Mouse (Mus musculus) ovary, postnatal 14 days (tissue): Measurements from ENCODE around the gene Ncan.
A peak's percentile ranks its signal among the peaks of the same experiment; 100 is the strongest.

Experiments used
- DNase-seq: peaks from one replicate; pipeline ENCODE4 v3.0.0; 2022; ENCODE audit warnings: low spot score

Ncan gene

DNA sequence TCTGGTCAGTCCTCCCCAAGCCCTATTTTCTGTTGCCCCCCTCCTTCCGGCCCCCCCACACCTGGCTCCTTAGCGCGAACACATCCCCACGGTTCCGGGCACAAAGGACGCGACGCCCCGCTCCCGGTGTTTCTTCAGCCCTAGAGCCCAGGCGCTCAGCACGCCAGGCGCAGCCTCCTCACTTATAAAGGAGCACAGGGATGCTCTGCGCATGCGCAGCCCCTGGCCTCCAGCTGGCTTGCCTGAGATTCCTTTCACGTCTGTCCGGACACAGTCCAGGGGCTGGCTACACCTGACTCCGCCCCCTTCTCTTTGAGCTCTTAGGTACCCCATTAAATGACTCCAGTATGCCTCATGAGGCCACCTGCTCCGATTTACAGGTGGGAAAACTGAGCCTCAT lies at the start of gene Ncan:
Gene Ncan (minus strand): TSS at position 207 of the 400 bp plus-strand sequence.
- DNase-seq = peak; percentile 19

DNA sequence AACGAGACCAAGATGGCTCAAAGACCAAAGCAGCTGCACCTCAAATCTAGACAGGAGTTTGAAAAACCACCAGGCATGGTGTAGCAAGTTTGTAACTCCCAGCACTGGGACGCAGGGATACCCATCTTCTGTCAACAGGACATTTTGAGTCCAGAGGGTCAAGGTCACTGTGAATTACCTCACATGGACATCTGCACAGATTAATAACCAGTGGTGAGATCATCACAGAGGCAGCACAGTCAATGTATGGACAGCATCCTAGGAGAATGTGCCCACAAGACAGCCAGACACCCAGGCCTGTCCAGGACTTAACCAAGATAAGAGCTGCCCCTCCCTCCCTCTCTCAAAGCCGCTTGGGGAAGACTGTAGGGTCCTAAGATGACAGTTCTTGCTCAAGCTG lies 49.4 kb upstream of the Ncan start:
- no peak for DNase-seq

DNA sequence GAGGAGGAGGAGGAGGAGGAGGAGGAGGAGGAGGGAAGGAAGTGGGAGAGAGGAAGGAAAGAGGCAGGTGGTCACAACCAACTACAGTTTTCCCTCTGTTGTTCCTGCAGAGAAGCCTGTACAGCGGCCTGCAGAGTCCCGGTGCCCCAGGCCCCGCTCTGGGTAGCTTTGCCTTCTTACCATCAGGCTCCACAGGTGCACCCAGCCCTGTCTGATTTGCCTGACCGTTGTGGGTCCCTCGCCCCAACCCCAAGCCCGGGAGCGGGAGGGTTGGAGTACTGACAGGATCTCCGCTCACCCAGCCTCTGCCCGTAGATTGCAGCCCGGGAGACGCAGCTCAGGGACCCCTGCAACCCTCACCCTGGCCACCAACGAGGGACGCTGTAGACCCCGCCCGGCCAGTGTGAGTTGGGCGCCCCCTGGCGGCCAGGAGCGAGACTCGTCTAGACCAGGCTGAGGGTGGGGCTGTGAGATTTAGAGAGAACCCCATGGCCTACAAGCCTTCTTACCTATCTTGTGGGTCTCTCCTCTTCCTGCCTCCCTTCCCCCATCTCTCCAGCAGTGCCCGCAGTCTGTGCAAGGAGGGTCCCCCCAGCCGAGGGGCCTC lies 45.9 kb upstream of the Ncan start:
- DNase-seq = peak; percentile 74

DNA sequence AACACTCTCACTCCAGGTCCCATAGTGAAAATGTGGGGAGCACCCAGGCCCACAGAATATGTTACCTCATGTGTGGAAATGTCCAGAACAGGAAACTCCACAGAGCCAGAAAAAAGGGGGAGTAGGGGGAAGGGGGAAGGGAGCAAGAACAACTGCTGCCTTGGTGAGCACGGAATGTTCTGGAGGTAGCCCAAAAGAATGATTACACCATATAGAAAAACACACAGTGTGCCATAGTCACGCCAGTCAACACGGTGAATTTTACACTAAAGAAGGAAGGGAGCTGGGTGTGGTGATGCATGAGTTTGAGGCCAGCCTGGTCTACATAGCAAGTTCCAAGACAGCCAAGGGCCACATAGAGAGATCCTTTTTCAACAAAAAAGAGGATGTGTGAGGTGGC lies 42.6 kb upstream of the Ncan start:
- no peak for DNase-seq

DNA sequence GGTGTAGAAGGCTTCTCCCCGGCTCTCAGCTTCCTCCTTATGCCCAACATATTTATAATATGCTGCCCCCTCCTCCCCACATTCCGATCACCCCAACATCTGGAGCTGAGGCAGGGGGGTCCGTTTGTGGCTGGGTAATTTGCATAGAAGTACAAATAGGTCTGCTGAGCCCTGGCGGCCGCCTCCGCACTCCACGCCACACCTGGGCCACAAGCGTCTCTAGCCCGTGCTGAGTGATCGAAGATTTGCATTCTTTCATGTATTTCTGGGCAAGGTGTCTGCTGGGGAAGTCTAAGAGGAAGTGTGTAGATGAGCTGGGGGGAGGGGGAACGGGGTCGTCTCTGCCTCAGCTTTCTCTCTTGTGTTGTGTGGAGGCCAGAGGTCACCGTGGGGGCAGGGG lies 39.3 kb upstream of the Ncan start:
- no peak for DNase-seq

DNA sequence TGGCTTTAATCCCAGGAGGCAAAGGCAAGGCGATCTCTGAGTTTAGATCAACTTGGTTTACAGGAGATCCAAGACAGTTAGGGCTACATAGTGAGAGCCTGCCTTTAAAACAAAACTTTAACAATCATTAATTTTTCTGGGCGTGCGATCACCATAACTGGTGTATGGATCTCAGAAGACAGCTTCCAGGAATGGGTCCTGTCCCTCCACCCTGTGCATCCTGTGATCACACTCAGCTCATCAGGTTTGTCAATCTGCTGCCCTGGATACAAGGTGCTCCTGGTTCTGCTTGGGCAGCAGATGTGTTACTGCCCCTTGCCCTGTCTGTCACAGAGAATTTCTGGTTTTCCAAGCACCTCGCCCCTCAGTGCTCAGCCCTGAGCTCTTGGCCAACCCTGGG lies 38.5 kb upstream of the Ncan start:
- no peak for DNase-seq

DNA sequence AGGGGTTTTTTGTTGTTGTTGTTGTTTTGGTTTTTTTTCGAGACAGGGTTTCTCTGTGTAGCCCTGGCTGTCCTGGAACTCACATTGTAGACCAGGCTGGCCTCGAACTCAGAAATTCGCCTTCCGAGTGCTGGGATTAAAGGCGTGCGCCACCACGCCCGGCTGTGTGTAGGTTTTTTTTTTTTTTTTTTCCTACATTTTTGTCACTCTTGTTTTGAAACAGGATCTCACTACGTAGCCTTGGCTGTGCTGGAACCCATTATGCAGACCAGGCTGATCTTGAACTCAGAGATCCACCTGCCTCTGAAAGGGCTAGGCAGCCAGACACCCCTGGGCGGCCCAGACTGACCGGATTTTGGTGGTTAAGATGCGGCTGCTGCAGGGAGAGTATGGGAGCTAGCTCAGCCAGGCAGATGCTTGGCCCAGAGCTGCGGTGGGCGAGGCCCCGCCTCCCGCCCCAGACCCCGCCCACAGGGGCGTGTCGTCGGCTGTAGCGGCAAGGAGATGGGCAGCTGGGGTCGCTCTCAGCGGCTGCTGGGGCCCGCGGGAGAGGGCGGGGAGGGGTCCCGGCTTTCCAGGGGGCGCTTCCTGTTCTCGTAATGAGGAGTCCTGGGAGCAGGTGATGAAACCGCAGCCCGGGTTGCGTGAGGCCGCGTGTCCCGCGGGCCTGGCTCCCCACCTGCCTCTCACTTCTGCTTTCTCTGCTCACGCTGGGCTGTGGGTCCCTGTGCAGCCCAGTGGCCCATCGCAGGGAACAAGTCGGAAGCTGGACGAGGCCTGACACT lies 37.6 kb upstream of the Ncan start:
- peak; percentile 59 for DNase-seq

DNA sequence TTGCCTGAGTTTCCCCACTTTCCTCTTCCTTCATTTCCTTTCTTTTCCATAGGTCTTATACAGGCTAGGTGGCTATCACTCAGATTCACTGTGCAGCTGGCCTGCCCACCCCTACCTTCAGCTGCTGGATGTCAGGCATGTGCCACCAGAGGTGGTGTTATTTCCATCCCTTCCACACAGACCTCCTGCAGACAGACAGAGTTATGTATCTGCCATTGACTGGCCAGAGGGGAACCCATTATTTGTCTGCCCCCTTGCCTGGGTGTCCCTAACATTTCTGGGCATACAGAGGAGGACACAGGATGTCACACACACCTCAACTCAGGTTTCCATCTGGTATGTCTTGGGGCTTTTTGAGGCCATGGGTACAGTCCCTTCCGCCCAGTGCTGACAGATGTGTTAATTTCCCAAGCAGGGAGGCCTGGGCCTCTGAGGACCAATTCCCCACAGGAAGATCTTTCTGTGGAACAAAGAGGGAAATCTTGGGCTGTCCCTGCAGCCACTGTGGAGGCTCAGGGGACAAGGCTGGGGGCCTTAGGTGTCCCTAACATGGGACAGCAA lies 36.6 kb upstream of the Ncan start:
- DNase-seq = no peak

DNA sequence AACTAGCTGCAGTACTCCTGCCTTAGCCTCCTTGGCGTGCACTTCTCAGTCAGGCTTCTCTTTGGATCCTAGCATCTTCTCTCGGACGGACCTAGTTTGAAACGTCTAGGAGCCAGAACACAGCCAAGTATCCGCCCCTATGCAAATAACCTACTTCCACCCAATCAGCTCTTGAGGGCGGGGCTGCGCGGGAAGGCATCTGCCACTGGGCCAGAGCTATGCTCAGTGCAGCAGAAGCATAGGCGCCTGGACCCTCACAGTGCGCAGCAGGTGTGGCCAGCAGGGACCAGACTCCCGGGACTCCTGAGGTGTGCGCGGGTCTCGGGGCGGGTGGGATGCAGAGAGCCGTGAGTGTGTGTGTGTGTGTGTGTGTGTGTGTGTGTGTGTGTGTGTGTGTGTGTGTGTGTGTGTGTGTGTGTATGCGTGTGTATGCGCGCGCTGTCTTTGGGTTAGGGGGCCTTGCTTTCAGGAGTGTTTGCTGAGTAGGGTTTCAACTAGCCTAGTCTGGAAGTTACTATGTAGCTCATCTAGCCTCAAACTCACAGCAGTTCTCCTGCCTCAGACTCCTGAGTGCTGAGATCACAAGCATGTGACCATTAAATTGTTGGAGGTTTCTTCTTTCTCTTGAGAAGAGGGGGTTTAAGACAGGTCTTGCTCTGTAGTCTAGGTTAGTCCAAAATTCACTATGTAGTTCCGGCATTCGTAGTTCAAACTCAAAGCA lies 32.0 kb upstream of the Ncan start:
- DNase-seq = peak; percentile 56

DNA sequence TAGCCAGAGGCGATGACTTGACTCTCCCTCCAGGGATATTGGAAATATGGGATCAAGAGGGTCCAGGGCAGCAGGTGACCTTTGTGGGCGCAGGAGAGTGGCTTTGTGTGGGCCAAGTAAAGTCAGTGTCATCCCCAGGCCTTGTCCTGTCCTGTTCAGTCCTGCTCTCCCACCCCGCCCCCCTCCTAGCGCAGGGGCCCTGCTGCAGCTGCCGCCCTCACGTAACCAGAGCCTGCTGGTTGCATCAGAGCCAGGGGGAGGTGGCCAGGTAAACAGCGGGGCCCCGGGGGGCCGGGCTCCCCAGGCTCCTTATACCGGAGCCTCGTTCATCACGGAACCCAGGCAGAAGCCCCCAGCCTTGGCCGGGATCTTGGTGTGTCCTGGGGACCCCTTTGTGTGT lies 29.5 kb upstream of the Ncan start:
- DNase-seq = no peak

DNA sequence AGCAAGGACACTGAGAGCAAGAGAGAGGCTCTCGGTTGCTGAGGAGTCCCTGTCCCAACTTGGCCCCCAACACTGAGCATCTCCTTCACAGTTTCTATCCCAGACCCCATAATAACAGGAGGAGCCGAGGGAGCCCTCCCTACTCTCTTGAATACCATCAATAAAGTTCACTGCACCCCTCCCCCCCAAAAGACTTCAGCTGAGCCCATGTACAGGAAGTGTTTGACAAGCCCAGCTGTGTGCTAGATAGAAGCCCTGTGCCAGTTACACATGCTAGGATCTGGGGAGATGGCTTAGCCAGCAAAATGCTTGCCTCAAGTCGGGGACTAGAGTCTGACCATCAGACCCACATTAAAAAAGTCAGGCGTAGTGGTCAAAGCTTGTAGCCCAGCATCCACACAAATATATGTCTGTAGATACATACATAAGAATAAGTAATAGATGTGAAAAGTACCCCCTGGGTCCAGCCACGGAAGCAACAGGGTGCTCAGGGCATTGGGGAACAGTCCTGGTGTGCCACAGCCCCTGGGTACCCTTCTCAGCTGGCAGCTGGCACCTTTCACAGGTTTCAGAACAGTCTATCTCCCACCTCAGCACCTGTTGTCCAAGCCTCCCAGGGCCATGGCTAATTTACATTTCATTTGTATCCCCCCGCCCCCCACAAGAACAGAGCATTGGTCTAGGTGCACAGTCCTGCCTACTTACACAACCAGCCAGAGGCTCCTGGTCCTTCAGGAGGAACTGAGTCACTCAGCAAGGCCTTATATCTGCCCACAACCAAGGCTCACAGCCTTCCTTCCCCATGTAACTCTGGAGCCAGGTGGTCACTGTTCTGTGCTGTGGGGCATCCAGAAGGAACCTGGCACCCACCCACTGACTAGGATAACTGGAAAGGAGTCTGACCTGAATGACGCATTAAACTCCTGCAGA lies 27.3 kb upstream of the Ncan start:
- DNase-seq = no peak

DNA sequence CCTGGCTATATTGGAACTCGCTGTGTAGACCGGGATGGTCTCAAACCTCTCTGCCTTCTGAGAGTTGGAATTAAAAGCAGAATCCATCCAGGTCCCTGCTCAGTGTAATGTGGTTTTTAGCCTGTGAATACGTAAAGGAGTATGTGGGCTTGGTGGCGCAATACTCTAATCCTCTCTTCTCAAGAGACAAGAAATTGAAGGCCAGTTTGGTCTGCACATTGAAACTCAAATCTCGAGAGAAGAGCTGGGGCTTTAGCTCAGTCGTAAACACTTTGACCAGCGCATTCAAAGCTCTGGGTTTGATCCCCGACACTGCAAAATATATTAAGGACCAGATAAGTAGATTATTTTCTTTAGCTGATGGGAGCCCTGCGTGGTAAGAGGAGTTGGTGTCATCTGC lies 19.3 kb upstream of the Ncan start:
- no peak for DNase-seq

DNA sequence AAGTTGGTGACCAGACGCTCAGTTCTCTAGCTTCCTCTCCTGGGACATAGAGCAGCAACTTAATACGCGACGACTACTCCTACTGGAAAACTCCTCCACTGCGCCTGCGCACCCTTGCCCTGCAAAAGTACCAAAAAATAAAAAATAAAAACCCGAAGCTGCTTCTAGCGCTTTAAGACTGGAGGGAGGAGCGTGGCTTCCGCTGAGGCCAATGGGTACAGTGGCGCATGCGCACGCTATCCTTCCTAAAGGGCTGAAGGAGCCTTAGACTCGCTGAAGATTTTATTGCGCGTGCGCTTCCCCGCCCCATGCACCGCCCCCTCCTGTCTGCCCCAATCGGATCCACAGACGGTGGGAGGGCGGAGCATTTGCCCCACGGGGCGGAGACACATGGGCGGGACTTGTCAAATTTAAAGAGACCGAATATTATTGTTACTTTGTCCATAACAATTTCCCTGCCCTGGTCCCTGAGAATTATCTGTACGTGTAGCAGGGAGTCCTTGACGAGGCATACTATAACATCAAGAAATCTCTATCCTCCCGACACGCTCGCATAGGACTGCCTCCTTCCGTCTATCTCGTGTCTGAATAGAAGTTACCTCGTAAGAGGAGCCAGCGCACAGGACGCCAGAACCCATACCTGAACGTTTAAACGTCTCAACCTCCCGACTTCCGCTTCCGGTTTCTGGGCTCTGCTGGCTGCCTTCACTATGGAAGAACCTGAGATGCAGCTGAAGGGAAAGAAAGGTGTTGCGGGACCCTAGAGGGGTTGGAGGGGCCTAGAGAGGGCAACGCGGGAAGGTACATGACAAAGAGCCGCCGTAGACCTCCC lies 18.6 kb upstream of the Ncan start, which contains the start of the genes Rfxank, Borcs8 and Mef2b:
Gene Rfxank (minus strand): TSS at position 129 of the 832 bp plus-strand sequence.
Gene Borcs8 (plus strand): TSS at position 474 of the 832 bp plus-strand sequence.
Gene Mef2b (plus strand): TSS at position 686 of the 832 bp plus-strand sequence.
- DNase-seq = peak; percentile 95

DNA sequence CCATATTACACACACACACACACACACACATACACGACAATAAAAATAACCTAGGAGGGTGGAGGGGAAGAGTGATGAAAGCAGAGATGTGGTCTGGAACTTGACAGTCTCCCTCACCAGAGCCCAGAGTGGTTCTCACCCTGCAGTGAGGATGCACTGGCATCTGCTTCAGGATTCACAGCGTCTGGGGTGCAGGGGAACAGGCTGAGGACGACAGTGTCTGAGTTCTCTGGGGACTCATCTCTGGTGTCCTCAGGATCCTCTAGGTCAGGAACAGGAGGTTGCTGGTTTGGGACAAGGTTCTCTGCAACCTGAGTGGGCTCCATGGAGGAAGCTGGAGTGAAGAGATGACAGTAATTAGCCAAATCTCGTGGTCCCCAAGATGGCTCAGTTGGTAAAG lies 17.2 kb upstream of the Ncan start:
- DNase-seq = no peak

DNA sequence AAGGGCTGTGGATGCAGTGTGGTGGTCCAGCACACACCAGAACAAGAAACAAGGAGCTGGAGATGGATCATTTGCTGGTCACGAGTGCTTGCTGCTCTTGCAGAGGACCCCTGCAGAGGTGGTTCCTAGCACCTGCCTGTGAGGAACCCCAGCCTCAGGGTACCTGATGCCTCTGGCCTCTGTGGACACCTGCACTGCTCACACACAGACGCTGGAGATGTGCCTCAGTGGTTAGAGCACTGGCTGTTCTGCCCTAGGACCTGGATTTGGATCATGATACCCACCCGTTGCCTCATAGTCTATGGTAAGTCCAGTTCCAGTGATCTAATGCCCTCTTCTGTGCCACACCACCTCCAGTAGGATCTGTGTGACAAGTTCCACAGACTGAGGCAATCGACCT lies 15.9 kb upstream of the Ncan start:
- no peak for DNase-seq

DNA sequence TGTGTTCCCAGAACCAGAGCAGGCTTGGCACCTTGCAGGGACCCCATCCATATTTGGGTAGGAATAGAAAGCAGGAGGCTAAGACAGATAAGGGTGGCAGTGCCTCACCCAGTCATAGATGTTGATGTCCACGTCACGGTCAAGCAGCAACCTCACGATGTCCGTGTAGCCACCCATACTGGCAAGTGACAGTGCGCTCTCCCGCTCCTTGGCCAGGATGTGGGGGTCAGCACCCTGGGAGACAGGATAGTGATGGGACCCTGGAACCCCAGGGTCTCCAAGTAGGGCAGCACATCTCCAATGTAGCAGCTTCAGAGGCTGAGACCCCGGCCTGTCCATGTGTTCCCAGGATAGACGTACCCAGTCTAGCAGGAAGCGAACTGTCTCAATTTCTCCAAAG lies 14.3 kb upstream of the Ncan start:
- no peak for DNase-seq

DNA sequence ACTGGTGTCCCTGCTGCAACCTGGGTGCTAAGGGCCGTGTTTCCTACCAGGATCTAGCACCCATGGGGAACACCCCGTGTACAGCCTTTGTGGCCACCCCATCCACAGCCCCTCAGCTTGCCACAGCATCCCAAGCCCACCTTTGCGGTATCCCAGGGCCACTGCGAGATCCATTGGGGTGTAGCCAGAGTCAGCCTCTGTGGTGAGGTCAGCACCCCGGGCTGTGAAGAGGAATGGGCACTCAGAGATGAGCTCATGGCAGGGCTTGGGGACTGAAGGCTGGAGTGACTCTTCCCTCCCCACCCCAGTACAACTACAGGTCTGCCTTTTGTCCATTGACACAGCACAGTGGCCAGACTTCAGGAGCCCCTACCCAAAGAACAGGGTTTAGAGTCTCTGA lies 13.4 kb upstream of the Ncan start:
- DNase-seq = no peak

DNA sequence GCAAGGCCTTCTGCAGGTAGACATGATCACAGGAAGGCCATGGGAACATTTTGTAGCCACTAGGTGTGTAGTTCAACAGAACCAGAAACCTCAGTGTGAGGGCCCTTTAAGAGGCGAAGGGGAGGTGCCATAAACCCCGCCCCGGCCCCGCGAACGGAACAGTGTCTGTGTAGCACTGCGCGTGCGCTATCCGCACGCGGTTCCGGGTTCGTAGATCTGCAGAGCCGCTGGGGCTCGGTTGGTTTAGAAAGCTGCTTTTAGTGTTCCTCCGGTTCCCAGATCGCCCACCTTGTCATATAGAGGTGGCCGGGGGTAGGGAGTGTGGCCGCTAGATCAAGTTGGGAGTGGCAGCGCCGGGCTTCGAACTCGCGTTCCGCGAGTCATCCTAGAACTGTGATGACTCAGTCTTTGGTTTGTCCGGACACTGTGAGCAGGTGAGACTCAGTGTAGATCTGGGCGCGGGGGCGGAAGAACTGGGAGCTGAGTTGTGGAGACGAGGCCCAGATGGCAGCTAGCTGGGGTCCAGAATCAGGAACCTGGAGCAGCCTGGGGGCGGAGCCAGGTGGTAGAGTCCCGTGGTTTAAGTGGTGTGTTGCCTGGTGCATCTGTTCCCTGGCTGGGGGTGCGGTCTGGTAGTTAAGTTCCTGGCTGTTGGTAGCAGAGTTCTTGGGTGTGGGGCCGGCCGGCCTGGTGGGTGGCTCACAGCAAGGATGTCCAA lies 10.7 kb upstream of the Ncan start, which contains the start of gene Nr2c2ap:
Gene Nr2c2ap (plus strand): TSS at position 168 of the 718 bp plus-strand sequence.
- DNase-seq = peak; percentile 49

DNA sequence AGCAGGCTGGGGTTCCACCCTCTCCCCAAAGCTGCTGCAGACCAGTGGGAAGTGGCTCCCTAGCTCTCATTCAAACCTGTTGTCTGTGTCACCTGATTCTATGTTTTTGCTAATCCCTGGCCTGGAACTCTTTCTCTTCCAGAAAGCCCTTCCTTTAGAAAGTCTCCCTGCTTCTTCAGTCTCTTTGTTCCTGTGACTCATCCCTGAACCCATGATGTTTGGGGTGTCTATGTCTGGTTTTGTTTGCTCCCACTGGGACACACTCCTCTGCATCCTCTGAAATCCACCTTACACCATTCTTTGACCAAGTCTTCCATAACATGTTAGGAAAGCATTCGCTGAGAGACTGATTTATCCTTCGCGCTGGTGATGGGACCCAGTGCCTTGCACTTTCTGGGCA lies 9.4 kb upstream of the Ncan start:
- DNase-seq = no peak
